Mouse (Mus musculus) lung, postnatal 14 days (tissue): Measurements from ENCODE around the gene Ptprg.

ENCODE experiments used
- DNase-seq: peaks from one replicate; pipeline ENCODE4 v3.0.0; 2021

Gene Ptprg

DNA sequence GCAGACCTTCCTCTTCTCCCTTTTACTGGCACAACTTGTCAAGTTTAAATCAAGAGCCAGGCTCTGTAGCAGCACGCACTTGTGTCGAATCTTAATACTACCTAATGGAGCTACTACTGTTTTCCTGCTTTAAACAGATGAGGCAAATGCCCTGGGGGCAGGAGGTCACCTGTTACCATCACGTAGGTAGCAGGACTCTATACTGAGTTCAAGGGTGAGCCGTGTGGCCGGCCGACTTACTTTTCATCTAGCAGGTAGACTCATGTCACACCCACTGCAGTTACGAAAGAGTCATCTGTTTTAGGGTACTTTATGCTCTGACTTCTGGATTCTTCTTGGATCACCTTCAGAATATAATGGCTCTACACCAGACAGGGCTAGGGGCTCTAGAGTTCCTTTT lies 66.3 kb downstream of the Ptprg start:
- no peak for DNase-seq

DNA sequence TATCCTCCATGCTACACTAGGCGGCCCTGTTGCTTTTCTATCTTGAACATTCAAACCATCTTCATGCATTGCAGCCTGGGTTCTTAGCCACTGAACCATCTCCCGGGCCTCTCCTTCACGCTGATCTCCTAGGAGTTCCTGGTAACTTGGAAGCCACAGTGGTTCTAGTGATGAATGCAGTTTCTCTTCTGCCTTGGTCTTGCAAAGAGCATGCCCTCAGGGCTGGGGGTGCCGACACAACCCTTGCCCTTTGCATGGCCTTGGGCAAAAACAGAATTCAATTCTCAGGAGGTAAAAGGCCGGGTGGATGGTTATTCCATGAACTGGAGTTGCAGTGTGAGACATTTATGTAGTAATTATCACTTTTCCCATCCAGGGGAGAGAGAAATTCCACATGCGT lies 67.0 kb downstream of the Ptprg start:
- DNase-seq: no peak

DNA sequence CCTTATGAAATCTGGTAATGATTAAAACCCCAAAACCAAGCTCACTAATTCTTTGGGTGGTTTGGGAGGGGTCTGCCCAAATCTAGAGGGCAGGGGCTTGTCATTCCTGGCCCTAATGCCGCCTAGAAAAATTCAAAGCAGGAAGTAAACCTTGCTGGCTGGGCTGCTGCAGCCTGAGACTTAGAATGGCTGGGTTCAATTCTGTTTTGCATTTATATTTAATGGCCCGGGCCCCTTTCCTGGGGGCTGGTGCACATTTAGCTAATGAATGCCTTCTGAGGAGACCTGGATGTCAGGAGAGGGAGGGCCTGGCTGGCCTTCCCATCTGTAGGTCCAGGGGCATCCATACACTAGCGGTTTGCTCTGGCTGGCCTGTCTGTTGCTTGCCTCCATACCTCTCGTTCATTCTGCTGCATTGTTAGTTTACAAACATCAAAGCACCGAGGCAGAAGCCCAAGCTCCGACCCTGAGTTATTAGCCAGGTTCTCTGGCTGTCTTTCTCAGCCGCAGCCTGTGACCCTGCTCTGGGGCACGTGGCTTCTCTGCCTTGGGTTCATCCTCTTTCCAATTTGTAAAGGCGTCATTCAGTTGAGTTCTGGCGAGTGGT lies 67.7 kb downstream of the Ptprg start:
- no peak for DNase-seq

- DNase-seq: no peak
These were observed 70.2 kb downstream of the Ptprg start for GRCm38 (mm10) chr14:11623576-11623975.

DNA sequence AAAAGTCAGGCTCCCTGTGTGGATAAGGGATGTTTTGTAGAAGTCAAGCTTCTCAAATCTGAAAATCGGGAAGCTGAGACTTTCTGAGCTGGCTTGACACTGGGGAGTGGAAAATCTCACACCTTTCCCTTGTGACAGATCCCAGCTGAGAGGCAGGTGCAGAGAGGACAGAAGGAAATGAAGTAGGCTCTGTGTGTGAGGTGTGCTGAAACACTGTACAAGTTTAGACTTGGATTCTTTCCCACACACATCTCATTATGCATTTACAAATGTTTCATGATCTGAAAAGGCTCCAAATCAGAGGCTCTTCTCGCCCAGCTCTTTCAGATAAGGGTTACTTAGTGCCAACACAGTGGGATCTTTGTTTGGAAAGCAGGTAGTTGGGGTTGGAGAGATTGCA lies 77.4 kb downstream of the Ptprg start:
- DNase-seq: no peak

- no peak for DNase-seq
These were observed 78.2 kb downstream of the Ptprg start for GRCm38 (mm10) chr14:11631505-11631904.

GRCm38 (mm10) chr14:11637673-11638072 lies 84.3 kb downstream of the Ptprg start:
- DNase-seq: no peak

DNA sequence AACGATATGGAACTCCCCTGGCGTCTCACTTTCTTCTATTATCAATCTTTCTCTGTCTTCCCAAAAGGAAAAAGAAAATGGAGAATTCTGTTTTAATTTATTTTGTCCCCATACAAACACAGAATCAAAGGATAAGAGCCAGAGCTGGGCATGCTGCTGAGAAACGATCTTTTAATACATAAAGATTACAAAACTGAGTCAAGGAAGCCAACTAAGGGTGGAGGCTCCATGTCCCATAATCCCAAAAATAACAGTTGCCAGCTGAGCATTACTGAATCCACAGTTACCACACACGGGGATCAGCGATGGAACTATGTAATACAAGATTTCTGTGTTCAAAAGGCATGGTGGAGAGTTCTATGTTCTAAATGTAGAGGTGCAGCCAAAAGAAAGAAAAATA lies 86.0 kb downstream of the Ptprg start:
- DNase-seq: no peak

DNA sequence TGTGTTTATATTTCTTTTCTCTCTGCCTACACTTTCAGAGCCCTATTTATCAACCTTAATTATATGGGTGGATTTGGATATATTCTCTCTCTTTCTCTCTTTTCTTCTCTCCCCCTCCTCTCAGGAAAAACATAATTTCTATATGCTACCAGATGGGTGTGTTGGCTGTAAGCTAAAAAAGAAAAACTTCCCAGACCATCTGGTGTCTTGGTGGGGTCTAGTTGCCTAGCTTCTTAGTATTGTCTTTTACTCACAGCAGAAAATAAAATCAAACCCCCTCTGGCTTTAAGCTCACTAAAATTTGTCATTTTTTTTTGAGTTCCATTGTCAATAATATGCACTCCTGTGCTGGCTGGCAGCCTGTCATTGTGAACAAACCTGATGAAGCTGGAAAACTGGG lies 87.0 kb downstream of the Ptprg start:
- DNase-seq: no peak

DNA sequence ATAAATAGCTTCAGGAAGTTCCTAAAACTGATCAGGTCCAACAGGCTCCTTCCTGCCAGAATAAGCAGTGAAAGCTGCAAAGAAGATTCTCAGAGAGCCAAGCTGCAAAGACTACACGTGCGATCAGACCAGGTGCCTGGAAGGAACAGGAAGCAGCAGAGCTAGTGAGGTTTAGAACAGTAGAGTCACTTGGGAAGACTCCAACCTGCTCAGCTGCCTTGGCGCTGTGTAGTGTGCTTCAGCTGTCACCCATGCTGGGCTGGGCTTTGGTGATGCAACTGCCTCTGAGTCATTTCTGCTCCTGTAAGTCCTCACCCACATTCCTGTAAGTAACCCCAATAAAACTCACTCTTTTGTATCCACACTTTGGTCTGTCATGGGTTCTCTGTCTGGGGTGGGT lies 87.7 kb downstream of the Ptprg start:
- DNase-seq: no peak

DNA sequence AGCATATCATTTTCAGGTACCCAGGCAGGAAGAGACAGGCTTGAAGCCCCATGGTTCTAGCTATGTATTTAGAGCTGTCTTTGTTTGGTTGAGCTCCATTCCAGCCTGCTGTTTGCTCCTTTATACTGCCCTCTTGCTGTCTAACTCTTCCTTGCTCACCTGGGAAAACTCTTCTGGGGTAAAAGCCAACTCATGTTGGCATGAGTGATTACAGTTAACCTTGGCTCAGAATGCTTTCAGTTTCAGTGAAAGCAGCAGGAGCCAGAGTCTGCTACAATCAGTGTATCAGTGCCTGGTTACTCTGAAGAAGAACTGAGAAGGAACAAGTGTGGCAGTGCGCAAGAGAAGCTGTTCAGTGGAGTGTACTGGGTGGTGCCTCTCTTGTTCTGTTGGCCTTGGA lies 89.6 kb downstream of the Ptprg start:
- DNase-seq: no peak

- no peak for DNase-seq
These were observed 104.0 kb downstream of the Ptprg start for GRCm38 (mm10) chr14:11657374-11657773.

- DNase-seq: no peak
These were observed 110.4 kb downstream of the Ptprg start for GRCm38 (mm10) chr14:11663661-11664215.

GRCm38 (mm10) chr14:11664302-11664701 lies 111.0 kb downstream of the Ptprg start:
- DNase-seq: no peak

- DNase-seq: no peak
These were observed 111.7 kb downstream of the Ptprg start for GRCm38 (mm10) chr14:11665046-11665445.

- no peak for DNase-seq
These were observed 114.4 kb downstream of the Ptprg start for GRCm38 (mm10) chr14:11667762-11668161.

- no peak for DNase-seq
These were observed 117.5 kb downstream of the Ptprg start for GRCm38 (mm10) chr14:11670847-11671246.

DNA sequence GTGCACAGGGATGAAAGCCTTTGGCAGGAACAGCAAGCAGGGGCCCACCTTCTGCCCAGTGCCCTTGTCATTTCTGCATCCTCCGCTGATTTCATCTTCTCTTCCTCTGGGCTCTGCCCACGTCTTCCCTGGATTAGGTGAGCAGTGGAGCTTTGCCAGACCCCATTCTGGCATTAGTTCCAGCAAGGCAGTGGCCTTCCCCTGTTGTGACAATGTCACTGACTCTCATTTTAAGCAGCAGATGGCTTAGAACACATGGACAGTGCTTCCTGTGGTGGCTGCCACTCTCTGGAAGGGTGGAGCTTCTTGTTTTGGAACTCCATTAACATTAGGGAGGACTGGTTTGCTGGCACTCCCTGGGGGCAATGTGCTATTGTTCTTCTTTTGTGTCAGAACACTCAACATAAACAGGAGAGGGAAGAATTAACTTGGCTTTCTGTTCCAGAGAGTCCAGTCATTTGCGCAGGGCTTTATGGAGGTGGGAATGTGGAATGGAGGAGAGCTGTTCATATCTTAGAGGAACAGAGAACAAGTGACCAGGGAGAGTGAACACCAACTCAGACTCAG lies 119.7 kb downstream of the Ptprg start:
- no peak for DNase-seq

DNA sequence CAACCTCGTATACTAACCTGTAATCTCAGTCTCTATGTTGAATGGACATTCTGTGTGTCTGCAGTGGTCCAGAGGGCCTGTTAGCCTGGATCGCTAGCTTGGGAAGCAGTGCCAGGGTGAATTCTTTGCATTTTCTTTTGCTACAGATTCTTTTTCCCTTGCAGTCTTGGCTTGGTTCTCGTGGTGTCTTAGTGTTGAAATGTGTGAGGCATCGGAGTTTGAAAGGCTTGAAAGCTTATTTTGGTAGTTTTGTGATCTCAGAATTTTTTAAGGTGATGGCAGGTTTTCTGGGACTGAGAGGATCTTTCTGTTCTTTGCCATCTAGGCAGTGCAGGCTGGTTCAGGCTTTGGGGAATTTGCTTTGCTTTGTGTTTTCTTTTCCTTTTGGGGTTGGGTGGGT lies 124.9 kb downstream of the Ptprg start:
- no peak for DNase-seq

GRCm38 (mm10) chr14:11679741-11680140 lies 126.4 kb downstream of the Ptprg start:
- DNase-seq: no peak

- no peak for DNase-seq
These were observed 127.3 kb downstream of the Ptprg start for GRCm38 (mm10) chr14:11680621-11681020.

DNA sequence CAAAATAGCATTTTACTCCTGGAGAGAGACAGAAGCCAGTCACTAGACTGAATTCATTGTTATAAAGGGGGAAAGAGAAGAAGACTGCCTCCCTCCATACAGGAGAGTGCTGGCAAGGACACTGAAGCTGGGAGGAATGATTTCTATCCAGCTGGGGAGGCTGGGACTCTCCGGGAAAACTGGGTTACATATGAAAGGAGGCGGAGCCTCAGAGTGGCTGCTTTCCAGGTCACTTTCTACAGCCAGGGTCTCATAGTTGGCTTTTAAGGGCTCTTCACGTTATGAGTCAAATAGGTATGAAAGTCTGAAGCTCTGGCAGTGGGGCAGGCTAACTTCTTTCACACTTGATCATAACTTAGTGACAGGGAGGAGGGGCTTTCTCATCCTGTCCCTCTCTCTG lies 129.1 kb downstream of the Ptprg start:
- peak; percentile 37 for DNase-seq

- no peak for DNase-seq
These were observed 130.2 kb downstream of the Ptprg start for GRCm38 (mm10) chr14:11683386-11684081.

GRCm38 (mm10) chr14:11684104-11684503 lies 130.8 kb downstream of the Ptprg start:
- DNase-seq: no peak
